Mouse (Mus musculus) common myeloid progenitor, adult 5-6 weeks (primary cell): ENCODE data around the gene Traf3. TPM values are rescaled to one million over a fixed set of nuclear protein-coding genes. Genes with fewer than 3 reads are reported as not detected.

Source experiments
- ATAC-seq: replicated peaks from 2 replicates; pipeline ENCODE4 v1.8.0; 2016; ENCODE audit warnings: low read depth, mild to moderate bottlenecking, moderate TSS enrichment, inconsistent platforms; ENCODE audit not compliant: poor library complexity, severe bottlenecking
- total RNA-seq: library from RNA; stranded (forward); fragments of 200-1000, 187-1606 nt; gene quantifications from 2 replicates; pipeline ENCODE4 v1.2.3, GENCODE M21; 2017

Traf3 gene
- total RNA-seq, 1 experiment from 2014 or later, result 15.7 TPM

DNA sequence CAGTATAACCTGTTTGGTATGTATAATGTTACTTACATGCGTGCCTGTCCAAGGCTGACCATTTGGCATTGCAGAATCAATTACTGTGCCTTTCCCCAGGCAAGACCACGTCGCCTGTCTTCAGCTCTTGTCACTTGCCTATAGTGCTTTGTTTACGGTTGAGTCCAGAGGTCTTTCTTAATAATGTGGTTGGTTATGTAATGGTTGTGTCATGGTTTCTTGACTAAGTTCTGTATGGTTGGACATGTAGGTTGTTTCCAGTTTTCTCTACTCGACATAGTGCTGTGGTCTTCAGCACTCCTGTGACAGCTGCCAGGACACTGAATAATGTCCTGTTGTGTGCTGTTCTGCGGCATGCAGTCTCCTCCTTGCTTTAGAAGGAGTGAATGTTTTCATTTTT is 26.6 kb downstream of the Traf3 start:
- ATAC-seq, result peak; percentile 63

DNA sequence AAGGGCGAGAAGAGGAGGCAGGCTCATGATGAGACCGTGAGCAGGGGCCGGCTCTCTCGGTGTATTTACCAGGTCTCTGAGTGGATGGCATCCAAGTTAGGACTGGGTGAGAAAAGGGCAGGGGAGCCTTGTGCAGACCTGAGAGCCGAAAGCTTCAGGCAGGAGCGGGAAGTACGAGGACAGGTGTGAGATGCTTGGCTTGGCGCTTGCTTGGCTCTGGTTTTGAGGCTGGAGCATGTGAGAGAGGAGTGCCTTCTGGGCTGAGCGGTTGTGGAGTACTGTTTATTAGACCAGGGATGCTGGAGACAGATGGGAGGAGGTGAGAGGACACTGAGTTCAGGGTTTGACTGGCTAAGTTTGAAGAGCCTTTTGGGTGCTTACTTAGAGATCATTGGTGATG is 27.2 kb downstream of the Traf3 start:
- no peak for ATAC-seq

DNA sequence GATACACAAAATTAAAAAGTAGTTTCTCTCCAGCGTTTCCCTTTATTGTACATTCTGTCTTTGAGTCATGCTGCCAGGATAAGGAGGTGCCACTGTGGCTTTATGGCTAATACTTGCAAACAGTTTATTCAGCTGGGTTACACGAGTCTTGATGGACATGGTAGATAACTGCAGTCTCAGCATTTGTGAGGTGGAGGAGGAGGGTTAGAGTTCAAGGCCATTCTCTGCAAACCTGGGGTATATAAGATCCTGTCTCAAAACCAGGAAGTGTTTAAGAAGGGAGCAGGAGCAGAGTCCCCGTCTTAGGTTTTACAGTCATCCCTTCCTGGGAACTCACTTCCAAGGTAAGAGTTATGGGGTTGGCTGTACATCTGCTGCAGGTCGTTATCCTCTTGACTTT is 30.4 kb downstream of the Traf3 start:
- ATAC-seq, result no peak

DNA sequence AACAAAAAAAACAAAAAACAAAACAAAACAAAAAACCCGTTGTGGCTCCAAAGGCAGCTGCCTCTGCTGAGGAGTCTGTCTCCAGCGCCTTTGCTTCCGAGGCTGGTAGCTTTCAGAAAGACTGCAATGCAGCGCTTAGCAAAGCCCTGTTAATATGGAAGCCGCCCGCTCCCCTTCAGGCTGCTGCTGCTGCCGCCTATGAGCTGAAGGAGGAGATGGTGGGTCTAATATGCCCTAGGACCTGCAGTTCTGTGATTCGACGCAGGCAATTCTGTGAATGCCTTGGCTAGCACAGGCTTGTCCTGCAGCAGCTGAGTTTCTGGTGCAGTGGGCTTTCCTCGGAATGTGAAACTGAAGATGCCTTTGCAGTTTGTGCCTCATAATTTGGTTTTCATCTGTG is 36.9 kb downstream of the Traf3 start:
- ATAC-seq, result no peak

DNA sequence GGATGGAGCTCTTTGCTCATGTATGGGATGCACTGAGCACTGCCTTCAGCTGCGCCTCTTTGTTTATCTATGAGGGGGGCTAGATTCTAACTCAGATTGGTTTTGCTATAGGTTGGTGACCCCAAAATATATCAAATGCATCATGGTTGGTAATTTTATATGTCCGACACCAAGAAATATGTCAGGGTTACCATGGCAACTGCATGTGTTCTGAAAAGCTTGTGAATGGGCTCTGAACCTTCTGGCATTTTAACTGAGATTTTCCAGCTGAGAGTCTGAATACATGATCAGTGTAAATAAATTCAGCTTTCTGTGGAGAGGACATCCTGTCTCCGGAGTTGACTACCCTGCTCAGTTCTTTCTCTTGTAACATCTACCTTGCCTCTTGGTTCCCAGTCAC is 37.8 kb downstream of the Traf3 start:
- ATAC-seq, result no peak

DNA sequence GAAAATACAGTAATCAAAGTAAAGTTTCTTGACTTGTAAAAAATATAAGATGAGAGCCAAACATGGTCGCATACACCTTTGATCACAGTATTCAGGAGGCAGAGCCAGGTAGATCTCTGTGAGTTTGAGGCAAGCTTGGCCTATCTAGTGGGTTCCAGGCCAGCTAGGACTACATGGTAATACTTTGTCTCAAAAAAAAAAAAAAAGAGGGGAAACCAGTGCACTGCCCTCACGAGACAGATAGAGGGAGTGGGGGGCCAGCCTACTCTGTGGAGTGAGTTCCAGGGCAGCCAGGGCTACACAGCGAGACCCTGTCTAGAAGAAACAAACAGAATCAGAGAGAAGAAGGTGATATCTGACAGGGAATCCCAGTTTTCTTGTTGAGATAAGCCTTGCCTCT is 41.5 kb downstream of the Traf3 start:
- no peak for ATAC-seq

DNA sequence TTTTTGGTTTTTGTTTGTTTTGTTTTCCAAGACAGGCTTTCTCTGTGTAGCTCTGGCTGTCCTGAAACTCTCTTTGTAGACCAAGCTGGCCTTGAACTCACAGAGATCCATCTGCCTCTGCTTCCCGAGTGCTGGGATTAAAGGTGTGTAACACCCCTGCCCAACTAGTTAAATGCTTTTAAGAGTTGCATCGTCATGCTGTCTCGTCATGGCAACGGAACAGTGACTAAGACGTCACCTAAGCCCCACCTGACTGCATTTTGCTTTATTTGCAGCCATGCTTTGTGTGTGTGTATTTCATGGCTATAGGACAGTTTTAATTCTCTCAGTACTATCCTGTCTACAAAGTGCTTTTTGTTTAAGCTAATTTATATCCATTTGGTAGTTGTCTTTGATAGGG is 45.6 kb downstream of the Traf3 start:
- ATAC-seq, result no peak

DNA sequence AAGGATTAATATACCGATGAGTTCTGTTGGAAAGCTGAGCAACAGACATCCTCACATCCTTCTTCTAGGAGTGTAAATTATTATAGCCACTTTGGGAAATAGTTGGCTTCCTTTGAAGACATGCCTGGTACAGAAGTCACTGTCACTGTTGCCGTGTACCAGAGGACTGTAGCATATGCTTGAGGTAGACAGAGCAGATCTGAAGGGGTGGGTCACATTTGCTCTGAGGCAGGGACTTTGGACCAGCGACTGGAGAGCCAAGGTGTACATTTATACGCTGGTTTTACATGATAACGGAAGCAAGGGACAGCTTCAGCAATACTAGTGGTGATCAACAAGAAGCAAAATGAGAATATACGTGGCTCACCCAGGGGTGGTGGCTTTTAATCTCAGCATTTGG is 52.7 kb downstream of the Traf3 start:
- ATAC-seq, result no peak

DNA sequence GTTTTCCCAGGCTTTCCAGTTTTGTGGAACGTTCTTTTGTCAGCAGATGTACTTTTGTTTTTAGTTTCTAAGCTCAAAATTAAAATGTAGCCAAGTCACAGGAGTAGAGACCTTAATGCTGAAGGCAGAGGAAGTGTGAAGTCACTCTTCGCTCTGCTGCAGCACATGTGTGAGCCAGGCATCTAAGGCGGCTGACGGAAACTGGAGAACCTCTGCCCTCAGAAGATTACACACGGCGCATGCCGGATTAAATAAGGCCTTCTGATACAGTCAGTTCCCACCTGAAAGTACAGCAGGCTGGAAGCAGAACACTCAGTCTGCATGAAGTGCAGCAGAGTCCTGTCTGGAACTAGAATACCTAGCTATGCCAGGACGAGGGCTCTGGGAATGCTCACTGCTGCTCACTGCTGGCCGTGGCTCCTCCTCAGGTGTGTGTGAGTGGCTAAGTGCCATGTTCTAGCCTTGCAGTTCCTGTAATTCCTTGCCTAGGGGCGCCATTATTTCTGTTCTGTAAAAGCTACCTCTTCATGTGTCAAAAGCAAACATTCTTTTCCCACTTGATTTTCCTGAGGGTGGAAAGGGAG is 59.1 kb downstream of the Traf3 start:
- peak; percentile 70 for ATAC-seq

DNA sequence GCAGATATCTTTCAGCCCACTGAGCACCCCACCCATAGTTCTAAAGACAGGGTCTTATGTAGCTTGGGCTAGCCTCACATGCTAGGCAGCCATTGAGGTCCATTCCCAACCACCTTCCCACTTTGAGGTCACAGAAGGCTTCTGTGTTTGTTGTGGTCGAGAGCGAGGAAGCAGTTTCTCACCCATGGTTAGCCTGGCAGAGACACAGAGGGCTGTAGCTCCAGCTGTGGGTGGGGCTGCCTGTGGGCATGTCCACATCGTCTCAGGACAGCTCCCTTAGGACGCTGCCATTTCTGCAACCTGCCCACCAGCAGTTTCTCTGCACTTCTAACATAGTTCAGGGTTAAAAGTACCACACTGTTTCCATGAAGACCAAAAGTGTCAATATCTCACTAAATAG is 61.2 kb downstream of the Traf3 start:
- ATAC-seq, result peak; percentile 34; the same call in 1 of the 2 replicates

DNA sequence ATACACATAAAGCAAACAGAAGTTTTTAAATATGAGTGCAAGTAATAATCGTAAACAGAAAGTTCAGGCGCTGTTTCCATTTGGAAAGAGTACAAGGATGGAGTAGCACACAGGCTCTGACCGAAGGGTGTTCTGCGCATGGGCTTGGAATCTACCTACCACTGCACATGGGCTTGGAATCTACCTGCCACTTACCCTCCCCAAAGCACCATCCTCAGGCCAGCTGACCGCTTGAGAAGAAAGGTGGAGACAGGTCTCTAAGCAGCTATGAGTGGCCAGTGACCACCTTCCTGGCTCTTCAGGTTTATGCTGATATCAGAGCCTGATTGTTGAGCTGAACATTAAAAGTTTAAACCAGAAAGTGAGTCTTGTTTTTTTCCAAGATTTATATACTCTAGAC is 62.3 kb downstream of the Traf3 start:
- ATAC-seq, result no peak

DNA sequence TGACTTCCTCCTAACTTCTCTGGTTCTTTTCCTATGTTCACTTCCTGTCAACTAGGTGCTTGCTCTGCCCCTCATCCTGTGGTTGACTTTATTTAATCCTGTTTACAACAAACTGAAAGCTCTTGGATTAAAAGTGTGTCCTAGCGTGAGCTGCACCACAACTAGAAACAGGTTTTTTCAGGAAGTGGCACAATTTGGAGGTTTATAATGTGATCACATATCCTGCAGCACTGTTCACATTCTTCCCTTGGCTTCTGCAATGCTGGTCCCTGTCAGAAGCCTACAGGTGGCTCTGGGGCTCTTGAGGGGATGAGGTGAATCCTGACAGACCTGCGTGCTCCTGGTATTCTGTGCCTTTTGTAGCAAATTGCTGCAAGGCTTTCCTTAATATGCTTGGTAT is 64.6 kb downstream of the Traf3 start:
- 0 out of 2 replicates have a peak, but pooled peaks have one; percentile 36 for ATAC-seq

DNA sequence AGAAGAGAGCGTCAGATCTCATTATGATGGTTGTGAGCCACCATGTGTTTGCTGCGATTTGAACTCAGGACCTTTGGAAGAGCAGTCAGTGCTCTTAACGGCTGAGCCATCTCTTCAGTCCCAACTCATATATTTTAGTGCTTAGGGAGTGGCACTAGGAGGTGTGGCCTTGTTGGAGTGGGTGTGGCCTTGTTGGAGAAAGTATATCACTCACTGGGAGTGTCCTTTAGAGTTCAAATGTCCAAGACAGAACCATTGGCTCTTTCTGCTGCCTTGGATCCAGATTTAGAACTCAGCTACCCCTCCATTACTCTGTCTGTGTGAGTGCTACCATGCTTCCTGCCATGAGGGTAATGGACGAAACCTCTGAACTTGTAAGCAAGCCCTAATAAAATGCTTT is 67.6 kb downstream of the Traf3 start:
- ATAC-seq, result no peak

DNA sequence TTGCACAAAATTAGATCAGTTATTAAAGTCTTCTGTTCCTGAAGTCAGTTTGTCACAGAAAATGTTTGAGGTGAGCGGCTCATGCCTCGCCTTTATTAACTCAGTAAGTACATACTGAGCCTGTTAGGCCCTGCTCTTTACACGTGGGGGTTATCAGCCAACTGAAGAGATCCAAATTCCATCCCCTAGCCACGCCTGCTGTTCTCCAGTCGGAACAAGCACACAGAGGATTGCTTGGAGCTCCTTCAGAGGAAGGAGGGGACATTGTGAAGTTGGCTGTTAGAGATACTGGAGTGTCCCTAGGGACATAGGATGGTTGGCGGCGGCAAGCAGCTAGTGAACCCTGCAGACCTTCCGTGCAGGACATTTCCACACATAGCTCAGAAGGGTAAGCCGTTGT is 68.2 kb downstream of the Traf3 start:
- ATAC-seq, result no peak

DNA sequence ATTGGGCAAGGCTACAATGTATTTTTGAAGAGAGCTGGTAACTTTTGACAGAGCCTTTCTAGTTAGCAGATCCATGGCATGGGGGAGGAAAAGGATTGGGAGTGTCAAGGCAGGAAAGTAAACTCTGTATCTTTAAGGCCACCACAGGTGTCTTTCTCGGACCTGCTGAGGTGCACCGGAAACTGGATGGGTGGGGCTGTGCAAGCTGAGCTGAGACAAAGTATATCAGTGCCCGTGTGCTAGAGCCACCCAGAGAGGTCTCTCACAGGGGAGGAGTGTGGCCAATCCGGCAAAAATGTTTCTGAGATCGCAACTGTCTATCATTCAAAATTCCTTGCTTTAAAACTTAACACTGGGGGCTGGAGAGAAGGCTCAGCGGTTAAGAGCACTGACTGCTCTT is 69.5 kb downstream of the Traf3 start:
- no peak for ATAC-seq

DNA sequence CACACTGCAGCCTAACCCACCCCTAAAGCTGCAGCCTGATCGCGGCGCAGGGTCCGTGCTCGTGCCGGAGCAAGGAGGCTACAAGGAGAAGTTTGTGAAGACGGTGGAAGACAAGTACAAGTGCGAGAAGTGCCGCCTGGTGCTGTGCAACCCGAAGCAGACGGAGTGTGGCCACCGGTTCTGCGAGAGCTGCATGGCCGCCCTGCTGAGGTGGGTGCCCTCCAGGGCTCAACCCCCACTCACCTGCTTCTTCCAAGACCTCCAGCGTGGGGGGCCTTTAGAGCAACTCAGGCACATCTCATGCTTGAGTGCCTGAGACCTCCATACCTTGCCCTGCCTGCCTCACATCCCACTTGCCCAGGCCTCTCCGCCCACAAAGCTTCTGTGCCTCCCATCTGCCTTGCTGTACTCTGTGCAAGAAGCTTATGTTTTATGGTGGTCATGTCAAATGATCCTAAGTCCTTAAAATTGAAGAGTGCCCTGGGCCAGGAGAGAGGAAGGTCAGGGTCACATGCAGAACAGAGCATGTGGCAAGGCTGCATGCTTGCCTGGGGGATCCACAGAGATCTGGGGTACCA is 71.5 kb downstream of the Traf3 start:
- ATAC-seq, result no peak

DNA sequence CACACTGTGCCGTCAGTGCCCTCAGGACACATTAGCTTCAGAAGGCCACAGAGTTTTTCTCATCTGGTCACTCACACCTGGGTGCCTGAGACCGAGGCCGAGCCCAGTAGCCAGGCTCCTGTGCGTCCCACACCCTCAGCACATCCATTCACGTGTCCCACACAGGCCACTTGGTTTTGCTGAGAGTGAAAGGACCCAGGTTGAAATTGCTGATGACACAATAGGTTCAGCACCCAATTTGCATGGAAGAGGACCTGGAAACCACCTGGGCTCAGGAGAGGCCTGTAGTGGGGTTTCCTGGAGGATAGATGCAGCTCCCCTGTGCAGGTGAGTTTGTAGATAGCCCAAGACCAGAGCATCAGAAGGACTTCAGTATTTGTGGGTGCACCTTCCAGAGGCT is 72.2 kb downstream of the Traf3 start:
- ATAC-seq, result no peak

DNA sequence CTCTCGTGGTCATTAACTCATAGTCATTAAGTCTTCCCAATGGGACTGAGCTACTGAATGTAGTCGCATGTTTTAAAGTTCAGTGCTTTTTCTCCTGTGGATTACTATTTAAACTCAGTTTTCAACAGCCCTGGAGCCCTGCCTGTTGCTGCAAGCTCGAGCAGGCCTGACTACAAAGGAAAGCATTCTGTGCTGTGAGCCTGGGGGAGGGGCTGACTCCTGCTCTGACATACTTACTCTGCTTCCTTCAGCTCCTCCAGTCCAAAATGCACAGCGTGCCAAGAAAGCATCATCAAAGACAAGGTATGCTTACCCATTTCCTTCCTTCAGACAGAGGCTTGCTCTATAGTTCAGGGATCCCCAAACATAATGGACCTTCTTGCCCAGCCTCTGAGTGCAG is 72.6 kb downstream of the Traf3 start:
- ATAC-seq, result no peak

DNA sequence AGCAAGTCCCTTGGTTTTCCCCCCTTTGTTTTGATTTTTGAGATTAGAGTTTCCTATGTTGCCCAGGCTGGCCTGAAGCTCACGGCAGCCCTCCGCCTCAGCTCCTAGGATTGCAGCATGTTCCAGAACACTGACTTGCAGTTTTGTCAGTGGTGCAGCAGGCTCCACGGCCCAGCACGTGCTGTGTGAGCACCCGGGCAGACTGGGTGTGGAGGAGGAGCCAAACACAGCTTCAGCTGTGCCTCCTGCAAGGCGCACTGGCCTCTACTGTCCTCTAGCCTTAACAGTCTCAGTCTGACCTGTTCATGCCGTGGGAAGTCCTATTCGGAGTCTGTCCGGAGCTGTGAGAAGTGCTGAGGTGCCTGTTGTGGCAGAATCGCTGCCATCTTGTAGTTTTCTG is 73.8 kb downstream of the Traf3 start:
- no peak for ATAC-seq

DNA sequence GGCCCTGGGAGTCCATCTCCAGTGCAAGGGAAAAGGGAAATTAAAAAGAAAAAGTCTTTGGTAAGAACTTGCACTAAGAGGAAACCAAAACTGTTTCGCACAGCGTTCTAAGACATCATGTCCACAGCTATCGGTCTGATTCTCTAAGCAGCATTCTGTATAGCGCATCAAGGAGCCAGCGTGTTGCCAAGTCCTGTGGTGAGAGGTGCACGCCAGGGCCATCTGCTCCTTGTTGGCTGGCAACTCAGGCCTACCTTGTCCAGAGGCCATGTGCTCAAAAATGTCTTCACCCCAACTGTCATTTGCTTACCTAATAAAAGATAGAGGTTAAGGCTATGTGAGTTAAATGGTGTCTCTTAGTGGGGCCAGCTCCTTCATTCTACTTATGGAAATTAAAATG is 75.7 kb downstream of the Traf3 start:
- no peak for ATAC-seq

DNA sequence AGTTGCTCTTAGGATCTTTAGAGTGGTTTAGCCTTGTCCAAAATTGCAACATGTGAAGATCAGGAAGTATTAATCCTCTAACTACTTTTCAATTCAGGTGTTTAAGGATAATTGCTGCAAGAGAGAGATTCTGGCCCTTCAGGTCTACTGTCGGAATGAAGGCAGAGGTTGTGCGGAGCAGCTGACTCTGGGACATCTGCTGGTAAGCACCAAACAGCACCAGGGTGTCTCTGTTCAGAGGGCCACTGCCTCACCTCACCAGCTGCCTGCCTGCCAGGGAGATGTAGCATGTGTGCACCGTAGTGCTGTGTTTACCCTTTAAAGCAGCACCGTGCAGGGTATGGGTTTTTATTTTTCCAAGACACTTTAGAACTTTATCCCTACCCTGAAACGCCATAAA is 76.2 kb downstream of the Traf3 start:
- ATAC-seq, result no peak

DNA sequence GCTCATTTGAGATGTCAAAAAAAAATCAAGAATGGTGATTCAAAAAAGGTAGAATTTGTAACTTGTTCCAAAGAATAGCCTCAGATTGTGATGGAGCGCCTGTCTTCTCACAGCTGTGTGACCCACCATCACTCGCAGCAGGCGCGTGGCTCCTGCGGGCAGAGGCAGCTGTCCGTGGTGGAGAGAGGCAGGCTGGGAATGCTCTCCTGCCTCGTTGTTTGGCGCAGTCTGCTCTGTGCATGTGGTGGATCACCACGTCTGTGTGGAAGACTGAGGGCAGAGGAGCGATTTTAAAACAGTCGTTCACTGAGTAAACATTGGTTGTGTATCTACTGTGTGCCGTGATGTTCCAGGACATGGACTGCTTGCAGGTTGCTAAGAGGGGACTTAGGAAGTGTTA is 77.6 kb downstream of the Traf3 start:
- no peak for ATAC-seq

DNA sequence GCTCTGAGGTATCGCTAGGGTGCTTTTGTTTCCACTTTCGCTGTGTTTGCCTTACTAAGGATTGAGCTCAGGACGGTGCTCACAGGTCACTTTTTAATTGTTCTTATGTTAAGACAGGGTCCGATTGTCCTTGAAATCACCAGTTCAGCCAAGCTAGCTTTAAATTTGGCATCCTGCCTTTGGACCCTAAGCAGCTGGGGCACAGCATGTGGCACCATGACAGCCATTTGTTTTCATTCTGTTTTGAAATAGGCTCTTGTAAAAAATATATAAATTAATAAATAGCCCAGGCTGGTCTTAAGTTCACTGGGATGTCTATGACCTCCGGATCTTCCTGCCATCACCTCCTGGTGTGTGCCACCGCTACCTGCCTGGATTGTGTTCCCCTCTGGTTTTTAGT is 78.9 kb downstream of the Traf3 start:
- ATAC-seq, result no peak
